Mouse (Mus musculus): ENCODE data around the gene Olfr980. TPM values are rescaled to one million over a fixed set of nuclear protein-coding genes. Genes with fewer than 3 reads are reported as not detected.
"Not testable (repeated sequence)": the region's sequence is repeated elsewhere in the genome, so short reads cannot be mapped to it uniquely, and the experiment has no call there.

The Olfr980 gene
- polyA plus RNA-seq (2016; fragmentation: Nextera tagmentation; extraction: Ambion mirVana) = not detected in 2 replicates

- H3K4me1 ChIP-seq = no peaks in the 10 kb centered on the region
- H3K27ac ChIP-seq = no peak within 1 kb of the TSS
- no peaks in the 10 kb centered on the region for H3K36me3 ChIP-seq
- H3K27me3 ChIP-seq (ENCODE audit: insufficient read depth, poor library complexity, severe bottlenecking) = no peaks in the 10 kb centered on the region
- no peaks in the 10 kb centered on the region for H3K9me3 ChIP-seq
- DNase-seq (ENCODE audit: low spot score) = no peak
- no peak within 1 kb of the TSS for H3K4me3 ChIP-seq
- 76% methylated on average over 1 of the region's 1 CpGs for WGBS
Observed at GRCm38 (mm10) chr9:40009482-40009881, at the start of gene Olfr980. Gene Olfr980 (minus strand): TSS chr9:40009582.

GRCm38 (mm10) chr9:40050138-40050537 is 40.8 kb upstream of the Olfr980 start:
- no peak for DNase-seq (ENCODE audit: low spot score)
- WGBS = 86% methylated on average over 19 of the region's 19 CpGs
- Histone ChIP-seq H3K27ac (no peak overlapping the region), H3K4me3 (no peak overlapping the region), H3K36me3 (no peaks in the 10 kb centered on the region), H3K4me1 (no peaks in the 10 kb centered on the region), H3K27me3 (ENCODE audit: insufficient read depth, poor library complexity, severe bottlenecking) (no peaks in the 10 kb centered on the region), H3K9me3 (no peaks in the 10 kb centered on the region)

- H3K27me3 ChIP-seq (ENCODE audit: insufficient read depth, poor library complexity, severe bottlenecking) = no peaks in the 10 kb centered on the region
- no peak within 1 kb of the TSS for H3K27ac ChIP-seq
- no peak for DNase-seq (ENCODE audit: low spot score)
- no peaks in the 10 kb centered on the region for H3K9me3 ChIP-seq
- H3K4me1 ChIP-seq = no peaks in the 10 kb centered on the region
- no peak within 1 kb of the TSS for H3K4me3 ChIP-seq
- H3K36me3 ChIP-seq = no peaks in the 10 kb centered on the region
- WGBS = 67% methylated on average over 2 of the region's 2 CpGs
Observed at GRCm38 (mm10) chr9:40021164-40021563, 11.8 kb upstream of the Olfr980 start, which contains the start of gene Olfr981. Gene Olfr981 (plus strand): TSS chr9:40021464.

- H3K4me1 ChIP-seq = no peaks in the 10 kb centered on the region
- H3K4me3 ChIP-seq = no peak within 1 kb of the TSS
- H3K27me3 ChIP-seq (ENCODE audit: insufficient read depth, poor library complexity, severe bottlenecking) = no peaks in the 10 kb centered on the region
- WGBS = 93% methylated on average over 1 of the region's 1 CpGs
- H3K27ac ChIP-seq = no peak within 1 kb of the TSS
- H3K36me3 ChIP-seq = no peaks in the 10 kb centered on the region
- no peaks in the 10 kb centered on the region for H3K9me3 ChIP-seq
- no peak for DNase-seq (ENCODE audit: low spot score)
Observed at GRCm38 (mm10) chr9:40003365-40003764, 6.0 kb downstream of the Olfr980 start, which contains the start of gene Olfr979. Gene Olfr979 (minus strand): TSS chr9:40003465.

- 79% methylated on average over 2 of the region's 2 CpGs for WGBS
- H3K9me3 ChIP-seq = no peaks in the 10 kb centered on the region
- H3K27ac ChIP-seq = no peak within 1 kb of the TSS
- DNase-seq (ENCODE audit: low spot score) = no peak
- H3K36me3 ChIP-seq = no peaks in the 10 kb centered on the region
- no peaks in the 10 kb centered on the region for H3K27me3 ChIP-seq (ENCODE audit: insufficient read depth, poor library complexity, severe bottlenecking)
- no peak within 1 kb of the TSS for H3K4me3 ChIP-seq
- H3K4me1 ChIP-seq = no peaks in the 10 kb centered on the region
Observed at GRCm38 (mm10) chr9:39991813-39992212, 17.6 kb downstream of the Olfr980 start, which contains the start of gene Olfr978. Gene Olfr978 (plus strand): TSS chr9:39992113.

- not testable (repeated sequence) for H3K27ac ChIP-seq; DNase-seq (ENCODE audit: low spot score); H3K4me1 ChIP-seq; H3K36me3 ChIP-seq; H3K9me3 ChIP-seq; H3K27me3 ChIP-seq (ENCODE audit: insufficient read depth, poor library complexity, severe bottlenecking); H3K4me3 ChIP-seq
- 77% methylated on average over 1 of the region's 1 CpGs for WGBS
Observed at GRCm38 (mm10) chr9:39976581-39977145, 32.7 kb downstream of the Olfr980 start.

GRCm38 (mm10) chr9:39961033-39961432 is 48.3 kb downstream of the Olfr980 start, which contains the start of gene Olfr976:
Gene Olfr976 (minus strand): TSS chr9:39961133.
- not testable (repeated sequence) for H3K4me1 ChIP-seq; H3K36me3 ChIP-seq; H3K4me3 ChIP-seq; H3K9me3 ChIP-seq; H3K27me3 ChIP-seq (ENCODE audit: insufficient read depth, poor library complexity, severe bottlenecking); H3K27ac ChIP-seq; DNase-seq (ENCODE audit: low spot score)
- 84% methylated on average over 8 of the region's 9 CpGs for WGBS

Other genes with a start within 250 kb of the Olfr980 start
- not detected in 2 replicates for gene Olfr968, start 226.3 kb downstream of the Olfr980 start, polyA plus RNA-seq (2016; fragmentation: Nextera tagmentation; extraction: Ambion mirVana)
- gene Olfr969, start 218.6 kb downstream of the Olfr980 start, polyA plus RNA-seq (2016; fragmentation: Nextera tagmentation; extraction: Ambion mirVana) = not detected in 2 replicates
- gene Olfr970, start 200.7 kb downstream of the Olfr980 start, polyA plus RNA-seq (2016; fragmentation: Nextera tagmentation; extraction: Ambion mirVana) = not detected in 2 replicates
- gene Olfr971, start 172.7 kb downstream of the Olfr980 start, polyA plus RNA-seq (2016; fragmentation: Nextera tagmentation; extraction: Ambion mirVana) = not detected in 2 replicates
- gene Olfr972, start 143.2 kb downstream of the Olfr980 start, polyA plus RNA-seq (2016; fragmentation: Nextera tagmentation; extraction: Ambion mirVana) = not detected in 2 replicates
- not detected in 2 replicates for gene Olfr229, start 102.2 kb downstream of the Olfr980 start, polyA plus RNA-seq (2016; fragmentation: Nextera tagmentation; extraction: Ambion mirVana)
- not detected in 2 replicates for gene Olfr974, start 72.1 kb downstream of the Olfr980 start, polyA plus RNA-seq (2016; fragmentation: Nextera tagmentation; extraction: Ambion mirVana)
- gene Olfr975, start 57.5 kb downstream of the Olfr980 start, polyA plus RNA-seq (2016; fragmentation: Nextera tagmentation; extraction: Ambion mirVana) = not detected in 2 replicates
- not detected in 2 replicates for gene Olfr976, start 48.4 kb downstream of the Olfr980 start, polyA plus RNA-seq (2016; fragmentation: Nextera tagmentation; extraction: Ambion mirVana)
- gene Olfr978, start 17.5 kb downstream of the Olfr980 start, polyA plus RNA-seq (2016; fragmentation: Nextera tagmentation; extraction: Ambion mirVana) = not detected in 2 replicates
- not detected in 2 replicates for gene Olfr979, start 6.1 kb downstream of the Olfr980 start, polyA plus RNA-seq (2016; fragmentation: Nextera tagmentation; extraction: Ambion mirVana)
- gene Olfr981, start 11.9 kb upstream of the Olfr980 start, polyA plus RNA-seq (2016; fragmentation: Nextera tagmentation; extraction: Ambion mirVana) = not detected in 2 replicates
- not detected in 2 replicates for gene Olfr982, start 64.2 kb upstream of the Olfr980 start, polyA plus RNA-seq (2016; fragmentation: Nextera tagmentation; extraction: Ambion mirVana)
- gene Olfr983, start 84.0 kb upstream of the Olfr980 start, polyA plus RNA-seq (2016; fragmentation: Nextera tagmentation; extraction: Ambion mirVana) = not detected in 2 replicates
- gene Olfr984, start 104.6 kb upstream of the Olfr980 start, polyA plus RNA-seq (2016; fragmentation: Nextera tagmentation; extraction: Ambion mirVana) = not detected in 2 replicates
- not detected in 2 replicates for gene Olfr985, start 120.6 kb upstream of the Olfr980 start, polyA plus RNA-seq (2016; fragmentation: Nextera tagmentation; extraction: Ambion mirVana)
- not detected in 2 replicates for gene Tmem225, start 138.5 kb upstream of the Olfr980 start, polyA plus RNA-seq (2016; fragmentation: Nextera tagmentation; extraction: Ambion mirVana)
- not detected in 2 replicates for gene Olfr986, start 171.3 kb upstream of the Olfr980 start, polyA plus RNA-seq (2016; fragmentation: Nextera tagmentation; extraction: Ambion mirVana)
- 4.6 and 5.9 TPM in 2 replicates for gene Zfp202, start 182.7 kb upstream of the Olfr980 start, polyA plus RNA-seq (2016; fragmentation: Nextera tagmentation; extraction: Ambion mirVana)

Measured in heart, embryonic 10.5 days (tissue).